Mouse (Mus musculus): ENCODE measurements at regions not wholly inside any gene's neighbourhood (a gene's known extent, or its start where the extent isn't known, plus 50 kb on each side); places are given as distances from the start of the nearest gene placed in this dataset.

DNA sequence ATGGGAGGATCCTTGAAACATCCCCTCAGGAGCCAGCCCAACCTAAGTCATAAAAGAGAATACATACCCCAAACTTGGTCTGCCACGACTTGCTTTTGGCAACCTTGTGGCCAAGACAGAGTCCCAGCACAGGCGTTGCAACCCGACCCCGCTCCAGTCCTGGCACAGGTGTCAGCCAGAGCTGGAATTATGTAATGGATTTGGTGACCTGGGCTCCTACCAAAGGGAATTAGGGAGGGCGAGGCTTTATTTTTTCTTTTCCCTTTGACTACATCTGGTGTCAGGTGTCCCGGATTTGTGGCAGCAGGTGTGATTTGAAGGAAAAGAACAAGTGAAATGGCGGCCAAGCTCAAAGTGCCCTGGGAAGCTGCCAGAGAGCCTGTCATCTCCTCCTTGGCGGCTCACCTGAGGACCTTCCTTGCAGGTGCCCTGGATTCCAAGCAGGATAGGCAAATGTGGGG is 212.9 kb downstream of the Mef2c start:
- peaks cover 10% of the 10 kb centered on the region for H3K4me1 ChIP-seq
- no peak for ATAC-seq (ENCODE audit: low FRiP score, low read depth)
- no peak overlapping the region for H3K4me3 ChIP-seq
- H3K9me3 ChIP-seq = no peaks in the 10 kb centered on the region
- no peak overlapping the region for H3K9ac ChIP-seq
- peaks cover 99% of the 10 kb centered on the region for H3K27me3 ChIP-seq
- no peak overlapping the region for H3K27ac ChIP-seq
- WGBS = under 1% methylated on average over 8 of the region's 8 CpGs
- H3K4me2 ChIP-seq (replicated peaks) = no peak overlapping the region
- H3K36me3 ChIP-seq = no peaks in the 10 kb centered on the region

DNA sequence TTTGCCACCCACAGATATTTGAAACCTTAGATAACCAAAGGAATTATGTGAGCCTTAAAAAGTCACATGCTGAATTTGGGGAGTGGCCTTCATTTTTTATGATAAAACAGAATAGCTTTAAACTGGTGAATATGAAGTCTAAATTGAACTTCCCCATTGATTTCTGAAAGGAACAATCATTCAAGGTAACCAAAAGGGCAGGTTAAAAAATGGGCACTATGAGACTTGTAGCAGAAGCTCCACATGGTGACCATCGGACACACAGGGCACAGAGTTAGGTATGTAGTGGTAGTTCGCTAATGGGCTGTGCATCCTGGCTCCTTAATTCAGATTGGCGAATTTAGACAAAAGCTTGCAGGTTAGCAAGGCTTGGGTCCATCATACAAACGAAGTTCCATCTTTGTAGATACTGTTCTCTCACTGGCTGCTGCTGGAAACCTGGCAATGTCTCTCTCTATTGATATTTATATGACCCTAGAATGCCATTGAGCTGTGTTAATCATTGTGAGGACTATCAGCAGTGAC is 213.9 kb downstream of the Mef2c start:
- WGBS = 5% methylated on average over 4 of the region's 4 CpGs
- no peak for ATAC-seq (ENCODE audit: low FRiP score, low read depth)
- Histone ChIP-seq H3K9me3 (no peaks in the 10 kb centered on the region), H3K4me3 (no peak overlapping the region), H3K4me2 (replicated peaks) (no peak overlapping the region), H3K4me1 (peaks cover 10% of the 10 kb centered on the region), H3K36me3 (no peaks in the 10 kb centered on the region), H3K27me3 (peaks cover 99% of the 10 kb centered on the region), H3K27ac (no peak overlapping the region), H3K9ac (no peak overlapping the region)

GRCm38 (mm10) chr13:83718431-83719410 is 214.9 kb downstream of the Mef2c start:
- Histone ChIP-seq H3K27ac (no peak overlapping the region), H3K9me3 (no peaks in the 10 kb centered on the region), H3K36me3 (no peaks in the 10 kb centered on the region), H3K9ac (no peak overlapping the region), H3K4me3 (no peak overlapping the region), H3K4me2 (replicated peaks) (no peak overlapping the region), H3K27me3 (peaks cover 99% of the 10 kb centered on the region), H3K4me1 (peaks cover 10% of the 10 kb centered on the region)
- 3% methylated on average over 10 of the region's 10 CpGs for WGBS
- no peak for ATAC-seq (ENCODE audit: low FRiP score, low read depth)

GRCm38 (mm10) chr13:83719635-83720291 is 215.9 kb downstream of the Mef2c start:
- H3K27me3 ChIP-seq = peaks cover 98% of the 10 kb centered on the region
- no peak overlapping the region for H3K27ac ChIP-seq
- H3K4me1 ChIP-seq = peaks cover 10% of the 10 kb centered on the region
- H3K9me3 ChIP-seq = no peaks in the 10 kb centered on the region
- 2% methylated on average over 24 of the region's 24 CpGs for WGBS
- no peaks in the 10 kb centered on the region for H3K36me3 ChIP-seq
- no peak overlapping the region for H3K4me3 ChIP-seq
- H3K9ac ChIP-seq = no peak overlapping the region
- ATAC-seq (ENCODE audit: low FRiP score, low read depth) = no peak
- H3K4me2 ChIP-seq (replicated peaks) = no peak overlapping the region

GRCm38 (mm10) chr13:83720352-83720751 is 216.5 kb downstream of the Mef2c start:
- no peak overlapping the region for H3K9ac ChIP-seq
- H3K4me1 ChIP-seq = peaks cover 7% of the 10 kb centered on the region
- H3K36me3 ChIP-seq = no peaks in the 10 kb centered on the region
- no peak overlapping the region for H3K4me2 ChIP-seq (replicated peaks)
- WGBS = 1% methylated on average over 12 of the region's 12 CpGs
- no peak for ATAC-seq (ENCODE audit: low FRiP score, low read depth)
- H3K27ac ChIP-seq = no peak overlapping the region
- H3K27me3 ChIP-seq = peaks cover 98% of the 10 kb centered on the region
- no peaks in the 10 kb centered on the region for H3K9me3 ChIP-seq
- no peak overlapping the region for H3K4me3 ChIP-seq

DNA sequence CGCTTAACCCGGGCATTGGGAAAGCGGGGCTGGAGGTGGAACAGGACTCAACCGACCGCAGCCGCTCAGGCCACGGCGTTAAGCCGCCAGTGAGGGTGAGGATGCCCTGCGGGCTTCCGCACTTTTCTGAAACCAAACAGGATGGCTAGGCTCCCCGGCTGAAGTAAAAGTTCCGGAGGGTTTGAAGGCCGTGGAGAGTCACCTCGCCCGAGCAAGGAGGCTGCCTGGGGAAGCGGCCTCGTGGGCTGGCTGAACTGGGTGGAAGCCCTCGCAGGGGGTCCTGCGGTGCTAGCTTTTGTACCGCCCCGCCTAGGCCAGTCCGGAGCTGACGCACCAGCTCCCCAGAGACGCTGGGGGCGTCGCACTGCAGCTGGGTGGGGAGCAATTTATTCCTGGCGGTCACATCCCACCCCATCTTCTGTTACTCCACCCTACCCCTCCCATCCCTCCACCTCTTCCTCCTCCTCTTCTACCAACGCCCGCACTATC is 217.1 kb downstream of the Mef2c start:
- peaks cover 98% of the 10 kb centered on the region for H3K27me3 ChIP-seq
- peak overlapping the region; percentile 54 for H3K4me2 ChIP-seq (replicated peaks)
- no peaks in the 10 kb centered on the region for H3K9me3 ChIP-seq
- peak overlapping the region; percentile 19; the same call in 1 of the 2 replicates for H3K9ac ChIP-seq
- H3K4me3 ChIP-seq = peak overlapping the region; percentile 30
- H3K27ac ChIP-seq = no peak overlapping the region
- 1% methylated on average over 30 of the region's 30 CpGs for WGBS
- no peak for ATAC-seq (ENCODE audit: low FRiP score, low read depth)
- H3K36me3 ChIP-seq = no peaks in the 10 kb centered on the region
- peaks cover 5% of the 10 kb centered on the region for H3K4me1 ChIP-seq

DNA sequence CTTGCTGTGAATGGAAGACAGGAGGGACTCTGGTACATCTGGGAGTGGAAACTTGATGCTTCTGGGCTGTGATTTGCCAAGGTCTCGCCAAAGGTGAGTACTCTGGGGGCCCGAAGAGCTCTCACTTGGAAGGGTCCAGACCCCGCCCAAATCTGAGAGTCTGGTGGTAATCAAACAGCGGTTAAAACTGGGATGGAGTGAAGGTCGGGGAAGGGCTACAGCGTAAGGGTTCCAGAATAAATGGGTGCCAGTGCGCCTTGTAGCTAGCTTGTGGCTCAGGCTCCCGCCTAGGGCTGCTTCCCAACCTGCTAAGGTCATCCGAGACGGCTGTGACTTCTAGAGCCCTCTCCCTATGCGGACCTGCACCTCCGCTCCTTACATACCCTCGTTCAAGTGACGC is 217.7 kb downstream of the Mef2c start:
- WGBS = under 1% methylated on average over 14 of the region's 14 CpGs
- H3K36me3 ChIP-seq = no peaks in the 10 kb centered on the region
- no peak overlapping the region; the same call in 1 of the 2 replicates for H3K4me2 ChIP-seq (replicated peaks)
- no peak for ATAC-seq (ENCODE audit: low FRiP score, low read depth)
- H3K9ac ChIP-seq = no peak overlapping the region
- H3K4me1 ChIP-seq = peaks cover 5% of the 10 kb centered on the region
- no peaks in the 10 kb centered on the region for H3K9me3 ChIP-seq
- no peak overlapping the region for H3K27ac ChIP-seq
- peak overlapping the region; percentile 30; the same call in 1 of the 2 replicates for H3K4me3 ChIP-seq
- peaks cover 96% of the 10 kb centered on the region for H3K27me3 ChIP-seq

- Histone ChIP-seq H3K4me1 (peaks cover 9% of the 10 kb centered on the region), H3K27me3 (peaks cover 95% of the 10 kb centered on the region), H3K27ac (no peak overlapping the region), H3K36me3 (no peaks in the 10 kb centered on the region), H3K9me3 (no peaks in the 10 kb centered on the region), H3K4me2 (replicated peaks) (no peak overlapping the region), H3K9ac (no peak overlapping the region), H3K4me3 (no peak overlapping the region)
- ATAC-seq (ENCODE audit: low FRiP score, low read depth) = no peak
- 5% methylated on average over 7 of the region's 7 CpGs for whole genome bisulfite sequencing
Observed at GRCm38 (mm10) chr13:83722241-83722640, 218.4 kb downstream of the Mef2c start.

- H3K4me2 ChIP-seq (replicated peaks) = no peak overlapping the region
- no peaks in the 10 kb centered on the region for H3K9me3 ChIP-seq
- WGBS = 4% methylated on average over 3 of the region's 3 CpGs
- ATAC-seq (ENCODE audit: low FRiP score, low read depth) = no peak
- peaks cover 13% of the 10 kb centered on the region for H3K4me1 ChIP-seq
- no peak overlapping the region for H3K9ac ChIP-seq
- H3K36me3 ChIP-seq = no peaks in the 10 kb centered on the region
- H3K4me3 ChIP-seq = no peak overlapping the region
- H3K27me3 ChIP-seq = peaks cover 95% of the 10 kb centered on the region
- H3K27ac ChIP-seq = no peak overlapping the region
Observed at GRCm38 (mm10) chr13:83722791-83723190, 219.0 kb downstream of the Mef2c start.

- Histone ChIP-seq H3K9me3 (no peaks in the 10 kb centered on the region), H3K9ac (no peak overlapping the region), H3K4me1 (peaks cover 13% of the 10 kb centered on the region), H3K27ac (no peak overlapping the region), H3K4me3 (no peak overlapping the region), H3K36me3 (no peaks in the 10 kb centered on the region), H3K27me3 (peaks cover 95% of the 10 kb centered on the region), H3K4me2 (replicated peaks) (no peak overlapping the region)
- ATAC-seq (ENCODE audit: low FRiP score, low read depth) = no peak
- WGBS = 21% methylated on average over 2 of the region's 2 CpGs
Observed at GRCm38 (mm10) chr13:83723396-83723795, 219.6 kb downstream of the Mef2c start.

GRCm38 (mm10) chr13:83724196-83724595 is 220.4 kb downstream of the Mef2c start:
- no peak overlapping the region for H3K9ac ChIP-seq
- H3K4me1 ChIP-seq = peaks cover 13% of the 10 kb centered on the region
- 25% methylated on average over 3 of the region's 3 CpGs for WGBS
- no peak overlapping the region for H3K4me2 ChIP-seq (replicated peaks)
- H3K27me3 ChIP-seq = peaks cover 93% of the 10 kb centered on the region
- H3K36me3 ChIP-seq = no peaks in the 10 kb centered on the region
- no peak overlapping the region for H3K4me3 ChIP-seq
- ATAC-seq (ENCODE audit: low FRiP score, low read depth) = no peak
- H3K9me3 ChIP-seq = no peaks in the 10 kb centered on the region
- no peak overlapping the region for H3K27ac ChIP-seq

DNA sequence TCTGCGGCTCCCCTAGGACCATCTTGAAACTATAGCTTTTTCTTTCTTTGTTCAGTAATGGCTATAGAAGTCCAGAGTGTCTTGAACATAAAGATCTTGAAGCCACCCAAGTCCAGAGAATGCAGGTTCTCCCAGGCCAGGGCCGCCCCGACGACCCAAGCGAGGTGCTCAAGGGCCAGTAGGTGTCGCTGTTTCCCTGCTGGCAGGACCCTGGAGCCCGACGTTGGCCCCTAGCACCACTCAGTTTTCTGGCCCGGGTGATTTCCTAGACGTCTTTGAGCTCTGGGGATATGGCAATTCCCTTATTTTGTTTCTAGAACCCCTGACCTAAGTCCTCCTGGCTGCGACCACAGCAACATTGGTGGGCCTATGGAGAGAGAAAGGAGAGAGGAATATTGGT is 221.2 kb downstream of the Mef2c start:
- no peak overlapping the region for H3K4me3 ChIP-seq
- H3K4me2 ChIP-seq (replicated peaks) = no peak overlapping the region
- no peak overlapping the region for H3K9ac ChIP-seq
- H3K9me3 ChIP-seq = no peaks in the 10 kb centered on the region
- peaks cover 19% of the 10 kb centered on the region for H3K4me1 ChIP-seq
- under 1% methylated on average over 11 of the region's 11 CpGs for WGBS
- peaks cover 93% of the 10 kb centered on the region for H3K27me3 ChIP-seq
- no peak for ATAC-seq (ENCODE audit: low FRiP score, low read depth)
- no peaks in the 10 kb centered on the region for H3K36me3 ChIP-seq
- H3K27ac ChIP-seq = no peak overlapping the region
